Mouse (Mus musculus) B cell, adult 2 months (primary cell): Measurements from ENCODE around the gene Mblac1.

ENCODE experiments used
- DNase-seq, 2 experiments: peaks; one replicate each; pipeline ENCODE4 v3.0.0; 2022

The Mblac1 gene

GRCm38 (mm10) chr5:138193771-138194727 lies at the start of gene Mblac1:
Gene Mblac1, plus strand, starts transcription at chr5:138194314.
- DNase-seq = peak; percentile 79

- no peak for DNase-seq
These were observed 39.7 kb upstream of the Mblac1 start for GRCm38 (mm10) chr5:138154390-138154789.

GRCm38 (mm10) chr5:138155443-138155976 lies 38.6 kb upstream of the Mblac1 start, which contains the start of gene Zfp113:
Gene Zfp113, minus strand, starts transcription at chr5:138155744.
- DNase-seq = peak; percentile 82 to 87

GRCm38 (mm10) chr5:138160224-138160762 lies 33.8 kb upstream of the Mblac1 start:
- no peak for DNase-seq

GRCm38 (mm10) chr5:138160842-138161665 lies 33.1 kb upstream of the Mblac1 start, which contains the start of gene Cops6:
Gene Cops6, plus strand, starts transcription at chr5:138161071.
- peak; percentile 97 for DNase-seq

GRCm38 (mm10) chr5:138163046-138163445 lies 31.1 kb upstream of the Mblac1 start:
- DNase-seq = no peak

- no peak for DNase-seq
These were observed 30.5 kb upstream of the Mblac1 start for GRCm38 (mm10) chr5:138163610-138164009.

- no peak for DNase-seq
These were observed 28.5 kb upstream of the Mblac1 start for GRCm38 (mm10) chr5:138165594-138165993.

- DNase-seq = peak; percentile 90 to 93
These were observed 23.1 kb upstream of the Mblac1 start for GRCm38 (mm10) chr5:138170936-138171561.

GRCm38 (mm10) chr5:138171695-138172491 lies 22.2 kb upstream of the Mblac1 start, which contains the start of the genes Ap4m1 and Mcm7:
Gene Ap4m1, plus strand, starts transcription at chr5:138172002.
Gene Mcm7, minus strand, starts transcription at chr5:138172422.
- DNase-seq = peak; percentile 90 to 93

GRCm38 (mm10) chr5:138173217-138173616 lies 20.9 kb upstream of the Mblac1 start:
- DNase-seq = no peak

GRCm38 (mm10) chr5:138186950-138187638 lies 7.0 kb upstream of the Mblac1 start, which contains the start of the genes Taf6 and Cnpy4:
Gene Taf6, minus strand, starts transcription at chr5:138187451.
Gene Cnpy4, plus strand, starts transcription at chr5:138187485.
- DNase-seq = peak; percentile 86

GRCm38 (mm10) chr5:138187661-138188306 lies 6.3 kb upstream of the Mblac1 start:
- peak; percentile 72 to 74 for DNase-seq

GRCm38 (mm10) chr5:138194755-138195345 lies 736 bp downstream of the Mblac1 start:
- peak in 1 of 2 experiments; percentile 17 for DNase-seq

- no peak for DNase-seq
These were observed 1.3 kb downstream of the Mblac1 start for GRCm38 (mm10) chr5:138195463-138195862.

- DNase-seq = no peak
These were observed 5.5 kb downstream of the Mblac1 start for GRCm38 (mm10) chr5:138199576-138199975.

GRCm38 (mm10) chr5:138202086-138202485 lies 8.0 kb downstream of the Mblac1 start:
- DNase-seq = no peak

- DNase-seq = no peak
These were observed 13.1 kb downstream of the Mblac1 start for GRCm38 (mm10) chr5:138207253-138207652.

- DNase-seq = no peak
These were observed 13.8 kb downstream of the Mblac1 start for GRCm38 (mm10) chr5:138207873-138208272.
